Mouse (Mus musculus) kidney, postnatal 0 days (tissue): ENCODE measurements around the gene Macrod1. TPM values are rescaled to one million over a fixed set of nuclear protein-coding genes. Genes with fewer than 3 reads are reported as not detected.
A peak's percentile ranks its signal among the peaks of the same experiment; 100 is the strongest.

Experiments used
- ATAC-seq: fragments of 200-750 bp; cut with Nextera tagmentation; replicated peaks from 2 replicates; pipeline ENCODE4 v1.8.0; 2017; ENCODE audit warnings: low read depth, moderate number of reproducible peaks, moderate TSS enrichment, moderate library complexity; ENCODE audit not compliant: low FRiP score
- DNase-seq: peaks from one replicate; pipeline ENCODE4 v3.0.0-alpha.2; 2016; ENCODE audit warnings: low spot score
- H3K27ac ChIP-seq: fragments of 300-500 bp; sonication (generic); 2 replicates; pipeline ENCODE4 v1.5.1; 2014; ENCODE audit warnings: mild to moderate bottlenecking
- H3K27me3 ChIP-seq: fragments of 300-500 bp; sonication (generic); 2 replicates; pipeline ENCODE4 v1.6.1; 2014; ENCODE audit warnings: low read length, mixed read lengths; ENCODE audit not compliant: insufficient read depth
- H3K36me3 ChIP-seq: fragments of 300-500 bp; sonication (generic); 2 replicates; pipeline ENCODE4 v1.6.1; 2014; ENCODE audit warnings: low read length, mixed read lengths; ENCODE audit not compliant: insufficient read depth
- H3K4me1 ChIP-seq: fragments of 300-500 bp; sonication (generic); replicated peaks from 2 replicates; pipeline ENCODE4 v1.6.1; 2014; ENCODE audit warnings: antibody characterized with exemption, low read length, mixed read lengths; ENCODE audit not compliant: insufficient read depth
- H3K4me2 ChIP-seq: fragments of 300-500 bp; sonication (generic); 2 replicates; pipeline ENCODE4 v1.6.1; 2014; ENCODE audit warnings: mild to moderate bottlenecking, low read length, moderate library complexity, mixed read lengths
- H3K4me3 ChIP-seq: fragments of 300-500 bp; sonication (generic); replicated peaks from 2 replicates; pipeline ENCODE4 v1.5.1; 2014; ENCODE audit warnings: low read depth, low read length
- H3K9ac ChIP-seq: fragments of 300-500 bp; sonication (generic); 2 replicates; pipeline ENCODE4 v1.6.1; 2014; ENCODE audit warnings: low read depth, low read length
- H3K9me3 ChIP-seq: fragments of 300-500 bp; sonication (generic); replicated peaks from 2 replicates; pipeline ENCODE4 v1.6.1; 2016; ENCODE audit warnings: low read length, inconsistent platforms, mixed read lengths
- CTCF ChIP-seq: IDR thresholded peaks from 2 replicates; pipeline ENCODE4 v1.5.1; 2016; ENCODE audit warnings: antibody characterized with exemption, low read depth, mild to moderate bottlenecking, moderate library complexity
- WGBS: fragments of 180-500 bp; shearing (Covaris S2); extraction: QIAGEN DNeasy Blood & Tissue Kit; methylation state at CpG from one replicate; pipeline ENCODE4 v1.1.7; 2014; 5-methylcytosine and 5-hydroxymethylcytosine counted together
- polyA plus RNA-seq: library from polyadenylated mRNA; unstranded; fragments of >200 nt; fragmentation: Nextera tagmentation; extraction: Ambion mirVana; gene quantifications from 2 replicates; pipeline ENCODE4 v1.2.1, GENCODE M21; 2015

Gene Macrod1
- polyA plus RNA-seq, 1 experiment from 2014 or later = 35.5 TPM

- no peak for TF ChIP-seq CTCF
- no peak for DNase-seq
- no peak overlapping the region for H3K4me2 ChIP-seq
- H3K4me1 ChIP-seq = peaks cover 13% of the 10 kb centered on the region; the same call in 1 of the 2 replicates
- no peak overlapping the region for H3K27ac ChIP-seq
- no peaks in the 10 kb centered on the region for H3K27me3 ChIP-seq
- 73% methylated on average over 10 of the region's 10 CpGs for WGBS
- no peak for ATAC-seq
- no peak overlapping the region for H3K9ac ChIP-seq
- no peaks in the 10 kb centered on the region for H3K9me3 ChIP-seq
- H3K36me3 ChIP-seq = no peaks in the 10 kb centered on the region
- no peak overlapping the region for H3K4me3 ChIP-seq
Observed at GRCm38 (mm10) chr19:7102039-7102438, 45.4 kb downstream of the Macrod1 start.

- Histone ChIP-seq H3K4me3 (no peak overlapping the region), H3K9ac (no peak overlapping the region), H3K4me2 (peak overlapping the region; percentile 41), H3K27ac (no peak overlapping the region), H3K4me1 (peaks cover 13% of the 10 kb centered on the region; the same call in 1 of the 2 replicates), H3K9me3 (no peaks in the 10 kb centered on the region), H3K27me3 (no peaks in the 10 kb centered on the region), H3K36me3 (no peaks in the 10 kb centered on the region)
- DNase-seq = peak; percentile 77
- 64% methylated on average over 4 of the region's 4 CpGs for WGBS
- ATAC-seq = no peak
- no peak; the same call in 1 of the 2 replicates for TF ChIP-seq CTCF
Observed at GRCm38 (mm10) chr19:7103349-7103992, 46.9 kb downstream of the Macrod1 start.

GRCm38 (mm10) chr19:7103993-7104401 lies 47.4 kb downstream of the Macrod1 start:
- TF ChIP-seq CTCF = peak; percentile 60
- no peak for ATAC-seq
- 29% methylated on average over 19 of the region's 19 CpGs for WGBS
- H3K9ac ChIP-seq = peak overlapping the region; percentile 40; the same call in 1 of the 2 replicates
- H3K4me1 ChIP-seq = peaks cover 13% of the 10 kb centered on the region; the same call in 1 of the 2 replicates
- peak; percentile 83 for DNase-seq
- no peaks in the 10 kb centered on the region for H3K36me3 ChIP-seq
- no peak overlapping the region for H3K4me3 ChIP-seq
- H3K27me3 ChIP-seq = no peaks in the 10 kb centered on the region
- no peak overlapping the region for H3K27ac ChIP-seq
- no peaks in the 10 kb centered on the region for H3K9me3 ChIP-seq
- peak overlapping the region; percentile 41 for H3K4me2 ChIP-seq

GRCm38 (mm10) chr19:7105544-7105943 lies 48.9 kb downstream of the Macrod1 start, which contains the start of gene Flrt1:
TSS of gene Flrt1 (minus strand) at chr19:7105729.
- 0 out of 2 replicates have a peak within 1 kb of the TSS, but pooled peaks have one; percentile 40 for H3K9ac ChIP-seq
- no peak for TF ChIP-seq CTCF
- H3K4me3 ChIP-seq = no peak within 1 kb of the TSS
- no peak within 1 kb of the TSS for H3K4me2 ChIP-seq
- 38% methylated on average over 9 of the region's 9 CpGs for WGBS
- no peak within 1 kb of the TSS for H3K27ac ChIP-seq
- no peaks in the 10 kb centered on the region for H3K9me3 ChIP-seq
- DNase-seq = peak; percentile 87
- H3K27me3 ChIP-seq = no peaks in the 10 kb centered on the region
- peak; percentile 71 for ATAC-seq
- H3K36me3 ChIP-seq = no peaks in the 10 kb centered on the region
- H3K4me1 ChIP-seq = peaks cover 16% of the 10 kb centered on the region; the same call in 1 of the 2 replicates

- DNase-seq = no peak
Observed at GRCm38 (mm10) chr19:7106566-7106965, 50.0 kb downstream of the Macrod1 start.

GRCm38 (mm10) chr19:7107174-7107573 lies 50.6 kb downstream of the Macrod1 start:
- H3K27me3 ChIP-seq = no peaks in the 10 kb centered on the region
- 73% methylated on average over 4 of the region's 4 CpGs for WGBS

More at GRCm38 (mm10) chr19:7106566-7106965, 50.0 kb downstream of the Macrod1 start:
- Histone ChIP-seq H3K27ac (no peak overlapping the region), H3K4me1 (peaks cover 26% of the 10 kb centered on the region; the same call in 1 of the 2 replicates), H3K36me3 (no peaks in the 10 kb centered on the region), H3K27me3 (no peaks in the 10 kb centered on the region), H3K4me2 (no peak overlapping the region), H3K9me3 (no peaks in the 10 kb centered on the region), H3K9ac (no peak overlapping the region), H3K4me3 (no peak overlapping the region)
- 94% methylated on average over 2 of the region's 2 CpGs for WGBS
- ATAC-seq = no peak
- TF ChIP-seq CTCF = no peak

More at GRCm38 (mm10) chr19:7107174-7107573, 50.6 kb downstream of the Macrod1 start:
- Histone ChIP-seq H3K36me3 (no peaks in the 10 kb centered on the region), H3K9ac (no peak overlapping the region), H3K4me2 (no peak overlapping the region), H3K4me3 (no peak overlapping the region), H3K9me3 (no peaks in the 10 kb centered on the region), H3K4me1 (peaks cover 26% of the 10 kb centered on the region; the same call in 1 of the 2 replicates), H3K27ac (no peak overlapping the region)
- no peak for DNase-seq
- no peak for ATAC-seq
- TF ChIP-seq CTCF = no peak
